Mouse (Mus musculus) lung, postnatal 0 days (tissue): ENCODE results near the gene Snrpb2. TPM values are rescaled to one million over a fixed set of nuclear protein-coding genes. Genes with fewer than 3 reads are reported as not detected.

Experiments used
- ATAC-seq: fragments of 200-750 bp; cut with Nextera tagmentation; 2 replicates; pipeline ENCODE4 v1.8.0; 2017; ENCODE audit warnings: moderate library complexity
- DNase-seq: peaks from one replicate; pipeline ENCODE4 v3.0.0-alpha.2; 2016; ENCODE audit warnings: low spot score
- H3K27ac ChIP-seq: fragments of 300-500 bp; sonication (generic); 2 replicates; pipeline ENCODE4 v1.5.1; 2014; ENCODE audit warnings: antibody characterized with exemption, mild to moderate bottlenecking, low read length, mixed read lengths
- H3K27me3 ChIP-seq: fragments of 300-500 bp; sonication (generic); replicated peaks from 2 replicates; pipeline ENCODE4 v1.6.1; 2014; ENCODE audit warnings: low read length, mixed read lengths; ENCODE audit not compliant: insufficient read depth
- H3K36me3 ChIP-seq: fragments of 300-500 bp; sonication (generic); 2 replicates; pipeline ENCODE4 v1.6.1; 2014; ENCODE audit warnings: low read length, mixed read lengths; ENCODE audit not compliant: insufficient read depth
- H3K4me1 ChIP-seq: fragments of 300-500 bp; sonication (generic); 2 replicates; pipeline ENCODE4 v1.6.1; 2014; ENCODE audit warnings: antibody characterized with exemption, low read depth, low read length, mixed read lengths; ENCODE audit not compliant: insufficient read depth
- H3K4me2 ChIP-seq: fragments of 300-500 bp; sonication (generic); replicated peaks from 2 replicates; pipeline ENCODE4 v1.6.1; 2014; ENCODE audit warnings: low read depth, mild to moderate bottlenecking, low read length, moderate library complexity, mixed read lengths
- H3K4me3 ChIP-seq: fragments of 300-500 bp; sonication (generic); 2 replicates; pipeline ENCODE4 v1.5.1; 2014; ENCODE audit warnings: low read depth, low read length
- H3K9ac ChIP-seq: fragments of 300-500 bp; sonication (generic); replicated peaks from 2 replicates; pipeline ENCODE4 v1.6.1; 2014; ENCODE audit warnings: low read depth, mild to moderate bottlenecking
- H3K9me3 ChIP-seq: fragments of 300-500 bp; sonication (generic); 2 replicates; pipeline ENCODE4 v1.6.1; 2016; ENCODE audit warnings: low read length, mixed read lengths
- CTCF ChIP-seq: IDR thresholded peaks from 2 replicates; pipeline ENCODE4 v1.5.1; 2016; ENCODE audit warnings: antibody characterized with exemption, mild to moderate bottlenecking
- EP300 ChIP-seq: IDR thresholded peaks from 2 replicates; pipeline ENCODE4 v1.6.1; 2016; ENCODE audit warnings: antibody characterized with exemption, mild to moderate bottlenecking, control low read depth
- WGBS: fragments of 180-500 bp; shearing (Covaris S2); extraction: QIAGEN DNeasy Blood & Tissue Kit; methylation state at CpG from one replicate; pipeline ENCODE4 v1.1.7; 2014; 5-methylcytosine and 5-hydroxymethylcytosine counted together
- polyA plus RNA-seq: library from polyadenylated mRNA; unstranded; fragments of >200 nt; fragmentation: Nextera tagmentation; extraction: Ambion mirVana; gene quantifications from 2 replicates; pipeline ENCODE4 v1.2.1, GENCODE M21; 2015

The Snrpb2 gene
- polyA plus RNA-seq, 1 experiment from 2014 or later = 51.3 TPM

GRCm38 (mm10) chr2:143117453-143117852 is 54.6 kb downstream of the Snrpb2 start:
- Histone ChIP-seq H3K9ac (no peak overlapping the region), H3K4me1 (no peaks in the 10 kb centered on the region), H3K27ac (no peak overlapping the region), H3K36me3 (no peaks in the 10 kb centered on the region), H3K27me3 (no peaks in the 10 kb centered on the region), H3K4me2 (no peak overlapping the region), H3K4me3 (no peak overlapping the region), H3K9me3 (no peaks in the 10 kb centered on the region)
- ATAC-seq (no peak), DNase-seq (no peak)
- 60% methylated on average over 3 of the region's 3 CpGs for WGBS
- TF ChIP-seq EP300 = no peak
- TF ChIP-seq CTCF = no peak

GRCm38 (mm10) chr2:143118221-143118620 is 55.4 kb downstream of the Snrpb2 start:
- no peak for ATAC-seq
- H3K9ac ChIP-seq = no peak overlapping the region
- TF ChIP-seq CTCF (no peak), EP300 (no peak)
- H3K27me3 ChIP-seq = no peaks in the 10 kb centered on the region
- H3K9me3 ChIP-seq = no peaks in the 10 kb centered on the region
- WGBS = 77% methylated on average over 7 of the region's 7 CpGs
- H3K36me3 ChIP-seq = no peaks in the 10 kb centered on the region
- H3K4me2 ChIP-seq = no peak overlapping the region
- no peak for DNase-seq
- no peaks in the 10 kb centered on the region for H3K4me1 ChIP-seq
- no peak overlapping the region for H3K4me3 ChIP-seq
- H3K27ac ChIP-seq = no peak overlapping the region

Other genes with a start within 250 kb of the Snrpb2 start
- 6.4 and 8.5 TPM in 2 replicates for gene Kif16b, start 161.5 kb upstream of the Snrpb2 start, polyA plus RNA-seq
- gene Otor, start 15.4 kb downstream of the Snrpb2 start, polyA plus RNA-seq = not detected in 2 replicates